ENCODE assay signal across 8 mouse cellular contexts in genomic region chr8:11775889-11776288, GRCm38 (mm10). TPM values are rescaled to one million over a fixed set of nuclear protein-coding genes. Genes with fewer than 3 reads are reported as not detected.
DNase-seq lines count a peak whose midpoint lies in the region; ATAC-seq and TF ChIP-seq lines count a peak whose summit lies in the region.

No protein-coding gene starts in this region.

- peaks cover 8% of the 10 kb centered on the region; the same call in 1 of the 2 replicates for H3K36me3 ChIP-seq in heart, embryonic 13.5 days
- peaks cover 82% of the 10 kb centered on the region for H3K36me3 ChIP-seq in G1E (replicated peaks)
- 0 out of 2 replicates have a peak, but pooled peaks cover 3% of the 10 kb centered on the region for H3K36me3 ChIP-seq in liver, embryonic 13.5 days

- no peak for TF ChIP-seq CTCF in G1E (IDR thresholded peaks at IDR 0.05; ENCODE audit: low read depth, low read length)
- TF ChIP-seq CTCF in bone marrow macrophage, adult 2 months (IDR thresholded peaks at IDR 0.05; ENCODE audit: low read depth, low read length) = no peak

- peaks cover 91% of the 10 kb centered on the region for H3K4me1 ChIP-seq in heart, embryonic 13.5 days
- peaks cover 75% of the 10 kb centered on the region for H3K4me1 ChIP-seq in G1E (ENCODE audit: insufficient read depth, low read depth, low read length)
- H3K4me1 ChIP-seq in bone marrow macrophage, adult 2 months (ENCODE audit: control insufficient read depth, insufficient read depth, low read length) = peaks cover 70% of the 10 kb centered on the region
- H3K4me1 ChIP-seq in liver, embryonic 13.5 days (replicated peaks) = peaks cover 67% of the 10 kb centered on the region

- peak overlapping the region; percentile 38 for H3K9ac ChIP-seq in heart, embryonic 13.5 days
- no peak overlapping the region for H3K9ac ChIP-seq in liver, embryonic 13.5 days

- 5% methylated on average over 7 of the region's 7 CpGs for WGBS in heart, embryonic 13.5 days
- 4% methylated on average over 7 of the region's 7 CpGs for WGBS in liver, embryonic 13.5 days (ENCODE audit: insufficient replicate concordance)

- 0 out of 2 replicates have a peak overlapping the region, but pooled peaks have one; percentile 7 for H3K4me2 ChIP-seq in heart, embryonic 13.5 days
- H3K4me2 ChIP-seq in liver, embryonic 13.5 days = no peak overlapping the region

- no peak overlapping the region for H3K4me3 ChIP-seq in heart, embryonic 13.5 days
- H3K4me3 ChIP-seq in G1E (ENCODE audit: low read depth, low read length) = peak overlapping the region; percentile 53
- no peak overlapping the region for H3K4me3 ChIP-seq in bone marrow macrophage, adult 2 months (ENCODE audit: insufficient read depth, low read length)
- H3K4me3 ChIP-seq in liver, embryonic 13.5 days (replicated peaks) = no peak overlapping the region

- H3K27ac ChIP-seq in heart, embryonic 13.5 days (replicated peaks) = peak overlapping the region; percentile 87
- peak overlapping the region; percentile 32; the same call in 1 of the 2 replicates for H3K27ac ChIP-seq in bone marrow macrophage, adult 2 months (ENCODE audit: insufficient read depth, low read depth, low read length)
- no peak overlapping the region; the same call in 1 of the 2 replicates for H3K27ac ChIP-seq in liver, embryonic 13.5 days

- H3K9me3 ChIP-seq in heart, embryonic 13.5 days = no peaks in the 10 kb centered on the region
- no peaks in the 10 kb centered on the region for H3K9me3 ChIP-seq in G1E (replicated peaks)
- H3K9me3 ChIP-seq in liver, embryonic 13.5 days (replicated peaks) = no peaks in the 10 kb centered on the region

- DNase-seq in heart, adult 9 months (ENCODE audit: low spot score in 2 of 2) = no peak
- DNase-seq in G1E (ENCODE audit: low spot score) = peak; percentile 70
- peak; percentile 38 for DNase-seq in liver, embryonic 13.5 days
- no peak for DNase-seq in lung, postnatal 10 days
- DNase-seq in layer of hippocampus, adult 18-20 months (ENCODE audit: low spot score in 2 of 2) = no peak
- DNase-seq in thymus, postnatal 14 days = no peak

- TF ChIP-seq POLR2A in bone marrow macrophage, adult 2 months (IDR thresholded peaks at IDR 0.05; ENCODE audit: borderline replicate concordance, low read depth, low read length) = no peak

- no peaks in the 10 kb centered on the region for H3K27me3 ChIP-seq in heart, embryonic 13.5 days (replicated peaks)
- no peaks in the 10 kb centered on the region for H3K27me3 ChIP-seq in G1E (ENCODE audit: insufficient read depth, low read length)
- H3K27me3 ChIP-seq in liver, embryonic 13.5 days = no peaks in the 10 kb centered on the region; the same call in 1 of the 2 replicates

- ATAC-seq in heart, embryonic 13.5 days (ENCODE audit: extremely low read depth, insufficient number of reproducible peaks, low FRiP score, low TSS enrichment) = no peak
- peak; percentile 95 for ATAC-seq in G1E (ENCODE audit: extremely low read depth, insufficient number of reproducible peaks, low FRiP score, poor library complexity, severe bottlenecking)
- peak; percentile 86 for ATAC-seq in liver, embryonic 13.5 days (ENCODE audit: low read depth)

RNA-seq across cellular contexts. Expression of gene Arhgef7, which starts 48.4 kb away (rescaled TPM):
- 44.8 and 45.8 TPM in 2 replicates for polyA plus RNA-seq in heart, embryonic 13.5 days (2015; fragmentation: Nextera tagmentation; extraction: Ambion mirVana)
- 27.8 and 39.6 TPM in 2 replicates for total RNA-seq in G1E (2014; fragmentation: Nextera tagmentation)
- total RNA-seq in G1E (2017) = 13.5 and 14.7 TPM in 2 replicates
- 21.5 and 23.8 TPM in 2 replicates for polyA plus RNA-seq in G1E (2012)
- 53.8 and 59.8 TPM in 2 replicates for polyA plus RNA-seq in bone marrow macrophage, adult 2 months (2012; ENCODE audit: insufficient read depth, insufficient read length, missing spikeins)
- 9.4 and 11.5 TPM in 2 replicates for polyA plus RNA-seq in liver, embryonic 13.5 days (2015; fragmentation: Nextera tagmentation; extraction: Ambion mirVana)
- 100 to 1,000 TPM; 107 to 109 TPM for total RNA-seq in layer of hippocampus, adult 18-20 months (2021)

Comparison
In these comparisons a context has a peak if more than half of its experiments do, and no peak if none do; other contexts are left out.
1. DNase-seq: peak in G1E (single experiment) and liver, embryonic 13.5 days (single experiment); none in heart, adult 9 months (0 of 2), lung, postnatal 10 days (single experiment), layer of hippocampus, adult 18-20 months (0 of 2) and thymus, postnatal 14 days (single experiment).